Comparison of ENCODE assay signal across 28 mouse cellular contexts in the genomic region with DNA sequence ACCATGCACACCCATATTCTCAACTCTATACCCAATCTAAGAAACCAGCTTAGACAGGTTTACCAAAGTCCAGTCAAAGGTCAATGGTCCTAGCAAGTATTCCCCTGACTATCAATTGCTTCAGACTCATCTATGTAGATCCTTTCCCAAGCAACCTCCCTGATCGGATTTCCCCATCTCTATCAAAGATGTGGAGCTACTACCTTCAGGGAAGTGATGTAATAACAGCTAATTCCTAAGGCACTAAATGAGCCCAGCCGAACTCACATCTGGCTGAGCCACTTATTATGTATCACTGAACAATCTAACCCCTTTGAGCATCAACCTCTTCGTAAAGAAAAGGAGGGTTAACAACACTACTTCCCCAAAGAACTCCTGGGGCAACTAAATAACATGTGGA.
"Had no signal": no experiment of that assay in that cellular context is flagged by ENCODE, and none has a peak within 500 bp of the region (broad histone marks: within the 10 kb centered on the region; RNA-seq: fewer than 3 reads in every experiment).

No protein-coding gene starts in this region.

- H3K4me2 ChIP-seq: embryonic facial prominence, embryonic 12.5 days; embryonic facial prominence, embryonic 13.5 days; embryonic facial prominence, embryonic 15.5 days; forebrain, embryonic 12.5 days; forebrain, embryonic 13.5 days; forebrain, embryonic 15.5 days had no signal

- H3K36me3 ChIP-seq: embryonic facial prominence, embryonic 12.5 days had no signal

- DNase-seq: cerebellum, adult 2 months; cerebellum, adult 8-10 months; cerebellum, adult 9-10 months; cerebellum, adult 9-11 months; cerebellum, postnatal 10 days; cerebellum, postnatal 14 days; cerebellum, postnatal 25 days; cerebellum, postnatal 36 days; embryo, embryonic 11 days; forebrain, postnatal 0 days; gastrocnemius, adult 2 months; gastrocnemius, postnatal 10 days; gastrocnemius, postnatal 14 days; gastrocnemius, postnatal 25 days; gastrocnemius, postnatal 36 days; heart, adult 18-20 months; heart, adult 2 months had no signal

- H3K9me3 ChIP-seq: embryonic facial prominence, embryonic 10.5 days; embryonic facial prominence, embryonic 12.5 days; embryonic facial prominence, embryonic 15.5 days; forebrain, embryonic 12.5 days; forebrain, embryonic 15.5 days had no signal

- H3K27me3 ChIP-seq: embryonic facial prominence, embryonic 12.5 days; embryonic facial prominence, embryonic 13.5 days; embryonic facial prominence, embryonic 15.5 days; forebrain, embryonic 12.5 days; forebrain, embryonic 13.5 days; forebrain, embryonic 15.5 days had no signal

- H3K27ac ChIP-seq: embryonic facial prominence, embryonic 10.5 days; embryonic facial prominence, embryonic 12.5 days; embryonic facial prominence, embryonic 13.5 days; embryonic facial prominence, embryonic 15.5 days; forebrain, embryonic 10.5 days; forebrain, embryonic 12.5 days; forebrain, embryonic 13.5 days; forebrain, embryonic 15.5 days; gastrocnemius, adult 2 months; heart, adult 2 months had no signal

- H3K4me1 ChIP-seq: embryonic facial prominence, embryonic 10.5 days; embryonic facial prominence, embryonic 12.5 days; embryonic facial prominence, embryonic 13.5 days; embryonic facial prominence, embryonic 15.5 days; forebrain, embryonic 13.5 days; forebrain, embryonic 15.5 days had no signal

- ATAC-seq: forebrain, embryonic 13.5 days; forebrain, embryonic 14.5 days; forebrain, embryonic 15.5 days; forebrain, embryonic 16.5 days; forebrain, postnatal 0 days had no signal

- H3K4me3 ChIP-seq: embryonic facial prominence, embryonic 10.5 days; embryonic facial prominence, embryonic 12.5 days; embryonic facial prominence, embryonic 13.5 days; embryonic facial prominence, embryonic 15.5 days; erythroblast, embryonic 14.5 days; forebrain, embryonic 10.5 days; forebrain, embryonic 12.5 days; forebrain, embryonic 13.5 days; forebrain, embryonic 15.5 days; gastrocnemius, adult 2 months; heart, adult 2 months had no signal

- H3K9ac ChIP-seq: embryonic facial prominence, embryonic 12.5 days; embryonic facial prominence, embryonic 13.5 days; embryonic facial prominence, embryonic 15.5 days; forebrain, embryonic 12.5 days; forebrain, embryonic 13.5 days; forebrain, embryonic 15.5 days; forebrain, postnatal 0 days had no signal
